ENCODE assay signal across 8 mouse cellular contexts in the genomic region with DNA sequence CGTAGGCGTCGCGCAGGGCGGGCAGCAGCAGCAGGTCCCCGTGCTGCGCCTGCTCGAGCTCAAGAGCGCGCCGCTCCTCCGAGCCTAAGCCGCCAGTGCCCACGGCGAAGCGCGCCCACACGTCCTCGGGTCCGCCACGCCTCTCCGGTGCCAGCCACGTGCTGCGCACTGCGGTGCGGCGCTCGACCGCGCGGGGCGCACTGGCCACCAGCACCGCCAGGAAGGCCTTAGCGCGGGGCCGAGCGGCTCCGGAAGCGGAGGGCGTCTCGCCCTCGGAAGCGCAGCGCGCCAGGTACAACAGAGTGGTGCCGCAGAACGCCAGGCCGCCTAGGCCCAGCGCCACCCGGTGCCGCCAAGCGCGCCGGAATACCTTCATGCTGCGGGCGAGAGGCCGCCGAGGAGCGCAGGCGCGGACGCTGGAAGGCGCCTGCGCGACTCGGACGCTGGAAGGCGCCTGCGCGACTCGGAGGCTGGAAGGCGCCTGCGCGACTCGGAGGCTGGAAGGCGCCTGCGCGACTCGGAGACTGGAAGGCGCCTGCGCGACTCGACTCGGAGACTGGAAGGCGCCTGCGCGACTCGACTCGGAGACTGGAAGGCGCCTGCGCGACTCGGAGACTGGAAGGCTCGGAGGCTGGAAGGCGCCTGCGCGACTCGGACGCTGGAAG. TPM values are rescaled to one million over a fixed set of nuclear protein-coding genes. Genes with fewer than 3 reads are reported as not detected.
DNase-seq lines count a peak whose midpoint lies in the region; ATAC-seq lines count a peak whose summit lies in the region.

B3galt6 (minus strand) TSS at position 409 of the 665 bp plus-strand sequence.
Sdf4 (plus strand) TSS at position 632 of the 665 bp plus-strand sequence.

- no peaks in the 10 kb centered on the region for H3K27me3 ChIP-seq in limb, embryonic 12.5 days
- no peaks in the 10 kb centered on the region for H3K27me3 ChIP-seq in midbrain, embryonic 14.5 days (ENCODE audit: control insufficient read depth, insufficient read depth, low read length)

- peaks cover 19% of the 10 kb centered on the region for H3K4me1 ChIP-seq in limb, embryonic 12.5 days (replicated peaks)
- peaks cover 24% of the 10 kb centered on the region for H3K4me1 ChIP-seq in midbrain, embryonic 14.5 days (ENCODE audit: control insufficient read depth, insufficient read depth, low read length)

- H3K9ac ChIP-seq in limb, embryonic 12.5 days (replicated peaks) = peak within 1 kb of the TSS; percentile 83
- peak within 1 kb of the TSS; percentile 76 for H3K9ac ChIP-seq in midbrain, embryonic 14.5 days (replicated peaks; ENCODE audit: low read length)

- WGBS in limb, embryonic 12.5 days = under 1% methylated on average over 99 of the region's 99 CpGs
- under 1% methylated on average over 98 of the region's 99 CpGs for WGBS in midbrain, embryonic 14.5 days

- ATAC-seq in cerebellum, adult (ENCODE audit: insufficient number of reproducible peaks, low FRiP score, low TSS enrichment) = peak; percentile 79
- ATAC-seq in limb, embryonic 12.5 days (ENCODE audit: insufficient number of reproducible peaks, insufficient read depth, low FRiP score, low TSS enrichment, low read depth) = peak; percentile 76
- peak; percentile 88 for ATAC-seq in midbrain, embryonic 14.5 days (ENCODE audit: low FRiP score, low TSS enrichment)

- H3K4me2 ChIP-seq in limb, embryonic 12.5 days = peak within 1 kb of the TSS; percentile 94
- H3K4me2 ChIP-seq in midbrain, embryonic 14.5 days (ENCODE audit: low read length) = peak within 1 kb of the TSS; percentile 97

- H3K9me3 ChIP-seq in limb, embryonic 12.5 days = no peaks in the 10 kb centered on the region
- no peaks in the 10 kb centered on the region for H3K9me3 ChIP-seq in midbrain, embryonic 14.5 days (ENCODE audit: control insufficient read depth, low read length)

- H3K4me3 ChIP-seq in limb, embryonic 12.5 days (replicated peaks) = peak within 1 kb of the TSS; percentile 83
- peak within 1 kb of the TSS; percentile 80 for H3K4me3 ChIP-seq in midbrain, embryonic 14.5 days (replicated peaks; ENCODE audit: low read depth, low read length)

- no peak for DNase-seq in cerebellum, adult 11-12 months
- DNase-seq in embryo, embryonic 10.5 days (ENCODE audit: low spot score) = peak; percentile 79
- peak; percentile 76 to 86 for DNase-seq in gastrocnemius, postnatal 4 days (ENCODE audit: low spot score in 2 of 2)
- peak; percentile 80 to 82 for DNase-seq in kidney, adult 8-10 months
- DNase-seq in midbrain, embryonic 14.5 days = peak; percentile 95
- peak; percentile 87 for DNase-seq in spleen, adult 12 weeks (ENCODE audit: low spot score)

- peak within 1 kb of the TSS; percentile 96 for H3K27ac ChIP-seq in limb, embryonic 12.5 days
- H3K27ac ChIP-seq in midbrain, embryonic 14.5 days (replicated peaks; ENCODE audit: low read depth, low read length) = peak within 1 kb of the TSS; percentile 94

- peaks cover 20% of the 10 kb centered on the region for H3K36me3 ChIP-seq in limb, embryonic 12.5 days
- peaks cover 16% of the 10 kb centered on the region for H3K36me3 ChIP-seq in midbrain, embryonic 14.5 days (ENCODE audit: control insufficient read depth, insufficient read depth, low read length)

RNA-seq across cellular contexts. Expression of gene B3galt6, which starts in this region (rescaled TPM):
- 1 to 10 TPM; 4.8 to 6.0 TPM for total RNA-seq in gastrocnemius, postnatal 4 days (2021)
- polyA plus RNA-seq in limb, embryonic 12.5 days (2016; fragmentation: Nextera tagmentation; extraction: Ambion mirVana) = 16.1 and 16.8 TPM in 2 replicates
- 36.3 and 38.7 TPM in 2 replicates for polyA plus RNA-seq in midbrain, embryonic 14.5 days (2014; fragmentation: Nextera tagmentation; extraction: Ambion mirVana)

RNA-seq across cellular contexts. Expression of gene Sdf4, which starts in this region (rescaled TPM):
- total RNA-seq in gastrocnemius, postnatal 4 days (2021) = 100 to 1,000 TPM; 116 to 117 TPM
- polyA plus RNA-seq in limb, embryonic 12.5 days (2016; fragmentation: Nextera tagmentation; extraction: Ambion mirVana) = 131 and 139 TPM in 2 replicates
- polyA plus RNA-seq in midbrain, embryonic 14.5 days (2014; fragmentation: Nextera tagmentation; extraction: Ambion mirVana) = 105 and 112 TPM in 2 replicates
